Mouse (Mus musculus) intestine, postnatal 0 days (tissue): ENCODE data around the gene Socs2. TPM values are rescaled to one million over a fixed set of nuclear protein-coding genes. Genes with fewer than 3 reads are reported as not detected.
A peak's percentile ranks its signal among the peaks of the same experiment; 100 is the strongest.

Experiments used
- ATAC-seq: fragments of 200-750 bp; cut with Nextera tagmentation; 2 replicates; pipeline ENCODE4 v1.8.0; 2017; ENCODE audit warnings: mild to moderate bottlenecking, moderate TSS enrichment, moderate library complexity
- H3K27ac ChIP-seq: fragments of 300-500 bp; sonication (generic); 2 replicates; pipeline ENCODE4 v1.5.1; 2014; ENCODE audit warnings: mild to moderate bottlenecking, low read depth, low read length, moderate library complexity
- H3K27me3 ChIP-seq: fragments of 300-500 bp; sonication (generic); replicated peaks from 2 replicates; pipeline ENCODE4 v1.6.1; 2014; ENCODE audit warnings: low read length, mixed read lengths; ENCODE audit not compliant: control insufficient read depth, insufficient read depth
- H3K36me3 ChIP-seq: fragments of 300-500 bp; sonication (generic); 2 replicates; pipeline ENCODE4 v1.6.1; 2014; ENCODE audit warnings: mild to moderate bottlenecking, moderate library complexity; ENCODE audit not compliant: control insufficient read depth, insufficient read depth
- H3K4me1 ChIP-seq: fragments of 300-500 bp; sonication (generic); replicated peaks from 2 replicates; pipeline ENCODE4 v1.6.1; 2014; ENCODE audit warnings: antibody characterized with exemption, low read length, mixed read lengths; ENCODE audit not compliant: control insufficient read depth, insufficient read depth
- H3K4me2 ChIP-seq: fragments of 300-500 bp; sonication (generic); replicated peaks from 2 replicates; pipeline ENCODE4 v1.6.1; 2014; ENCODE audit warnings: low read depth, mild to moderate bottlenecking, moderate library complexity
- H3K4me3 ChIP-seq: fragments of 300-500 bp; sonication (generic); 2 replicates; pipeline ENCODE4 v1.5.1; 2014; ENCODE audit warnings: low read depth, low read length
- H3K9ac ChIP-seq: fragments of 300-500 bp; sonication (generic); 2 replicates; pipeline ENCODE4 v1.6.1; 2014; ENCODE audit warnings: mild to moderate bottlenecking, low read depth, low read length
- H3K9me3 ChIP-seq: fragments of 300-500 bp; sonication (generic); 2 replicates; pipeline ENCODE4 v1.6.1; 2016; ENCODE audit warnings: mixed run types; ENCODE audit not compliant: control insufficient read depth
- CTCF ChIP-seq: sonication (generic); IDR thresholded peaks from 2 replicates; pipeline ENCODE4 v1.5.1; 2016; ENCODE audit warnings: low read depth, mild to moderate bottlenecking, control low read depth, antibody characterized with exemption, moderate library complexity
- WGBS: fragments of 180-500 bp; shearing (Covaris S2); extraction: QIAGEN DNeasy Blood & Tissue Kit; methylation state at CpG from one replicate; pipeline ENCODE4 v1.1.7; 2014; 5-methylcytosine and 5-hydroxymethylcytosine counted together
- polyA plus RNA-seq: library from polyadenylated mRNA; unstranded; fragments of >200 nt; fragmentation: Nextera tagmentation; extraction: Ambion mirVana; gene quantifications from 2 replicates; pipeline ENCODE4 v1.2.1, GENCODE M21; 2015

Socs2 gene
- polyA plus RNA-seq, 1 experiment from 2014 or later: 158 TPM

- Histone ChIP-seq H3K4me3 (no peak overlapping the region), H3K4me1 (no peaks in the 10 kb centered on the region), H3K27me3 (no peaks in the 10 kb centered on the region), H3K36me3 (no peaks in the 10 kb centered on the region), H3K9ac (no peak overlapping the region), H3K27ac (no peak overlapping the region), H3K9me3 (peaks cover 4% of the 10 kb centered on the region; the same call in 1 of the 2 replicates), H3K4me2 (no peak overlapping the region)
- 58% methylated on average over 12 of the region's 12 CpGs for WGBS
- 0 out of 2 replicates have a peak, but pooled peaks have one; percentile 36 for ATAC-seq
- no peak for TF ChIP-seq CTCF
These were observed 55.6 kb downstream of the Socs2 start for GRCm38 (mm10) chr10:95361260-95361841.

GRCm38 (mm10) chr10:95360048-95360447 is 56.9 kb downstream of the Socs2 start:
- no peak for TF ChIP-seq CTCF
- Histone ChIP-seq H3K9ac (no peak overlapping the region), H3K27me3 (no peaks in the 10 kb centered on the region), H3K4me1 (no peaks in the 10 kb centered on the region), H3K4me3 (no peak overlapping the region), H3K9me3 (peaks cover 4% of the 10 kb centered on the region; the same call in 1 of the 2 replicates), H3K4me2 (no peak overlapping the region), H3K27ac (no peak overlapping the region), H3K36me3 (no peaks in the 10 kb centered on the region)
- 91% methylated on average over 5 of the region's 5 CpGs for WGBS
- ATAC-seq: no peak

GRCm38 (mm10) chr10:95357721-95358120 is 59.3 kb downstream of the Socs2 start:
- H3K27me3 ChIP-seq: no peaks in the 10 kb centered on the region
- no peaks in the 10 kb centered on the region for H3K36me3 ChIP-seq
- no peak for ATAC-seq
- 82% methylated on average over 3 of the region's 3 CpGs for WGBS
- H3K4me1 ChIP-seq: no peaks in the 10 kb centered on the region
- no peak overlapping the region for H3K4me3 ChIP-seq
- no peak overlapping the region for H3K9ac ChIP-seq
- no peak overlapping the region for H3K4me2 ChIP-seq
- no peaks in the 10 kb centered on the region for H3K9me3 ChIP-seq
- H3K27ac ChIP-seq: no peak overlapping the region
- TF ChIP-seq CTCF: no peak

- Histone ChIP-seq H3K4me3 (no peak overlapping the region), H3K9ac (no peak overlapping the region), H3K4me1 (no peaks in the 10 kb centered on the region), H3K9me3 (no peaks in the 10 kb centered on the region), H3K36me3 (no peaks in the 10 kb centered on the region), H3K27ac (no peak overlapping the region), H3K27me3 (no peaks in the 10 kb centered on the region), H3K4me2 (no peak overlapping the region)
- ATAC-seq: no peak
- 76% methylated on average over 7 of the region's 7 CpGs for WGBS
- TF ChIP-seq CTCF: no peak
These were observed 60.3 kb downstream of the Socs2 start for GRCm38 (mm10) chr10:95356711-95357110.

- Histone ChIP-seq H3K4me1 (no peaks in the 10 kb centered on the region), H3K4me3 (no peak overlapping the region), H3K4me2 (no peak overlapping the region), H3K9me3 (no peaks in the 10 kb centered on the region), H3K27ac (no peak overlapping the region), H3K9ac (no peak overlapping the region), H3K27me3 (no peaks in the 10 kb centered on the region), H3K36me3 (no peaks in the 10 kb centered on the region)
- 45% methylated on average over 6 of the region's 6 CpGs for WGBS
- TF ChIP-seq CTCF: no peak
- no peak for ATAC-seq
These were observed 61.2 kb downstream of the Socs2 start for GRCm38 (mm10) chr10:95355678-95356268.

GRCm38 (mm10) chr10:95354673-95355072 is 62.3 kb downstream of the Socs2 start:
- no peak for TF ChIP-seq CTCF
- Histone ChIP-seq H3K4me3 (no peak overlapping the region), H3K9me3 (no peaks in the 10 kb centered on the region), H3K9ac (no peak overlapping the region), H3K27me3 (no peaks in the 10 kb centered on the region), H3K4me2 (no peak overlapping the region), H3K27ac (no peak overlapping the region), H3K36me3 (no peaks in the 10 kb centered on the region), H3K4me1 (no peaks in the 10 kb centered on the region)
- no peak for ATAC-seq
